Mouse (Mus musculus): ENCODE data around the gene Sox11. TPM values are rescaled to one million over a fixed set of nuclear protein-coding genes. Genes with fewer than 3 reads are reported as not detected.

Gene Sox11
- total RNA-seq, 2 experiments from 2014 or later: 4.0 to 5.7 TPM

GRCm38 (mm10) chr12:27336801-27337200 lies 5.6 kb downstream of the Sox11 start:
- no peak for DNase-seq

GRCm38 (mm10) chr12:27336336-27336735 lies 6.0 kb downstream of the Sox11 start:
- no peak for DNase-seq

DNA sequence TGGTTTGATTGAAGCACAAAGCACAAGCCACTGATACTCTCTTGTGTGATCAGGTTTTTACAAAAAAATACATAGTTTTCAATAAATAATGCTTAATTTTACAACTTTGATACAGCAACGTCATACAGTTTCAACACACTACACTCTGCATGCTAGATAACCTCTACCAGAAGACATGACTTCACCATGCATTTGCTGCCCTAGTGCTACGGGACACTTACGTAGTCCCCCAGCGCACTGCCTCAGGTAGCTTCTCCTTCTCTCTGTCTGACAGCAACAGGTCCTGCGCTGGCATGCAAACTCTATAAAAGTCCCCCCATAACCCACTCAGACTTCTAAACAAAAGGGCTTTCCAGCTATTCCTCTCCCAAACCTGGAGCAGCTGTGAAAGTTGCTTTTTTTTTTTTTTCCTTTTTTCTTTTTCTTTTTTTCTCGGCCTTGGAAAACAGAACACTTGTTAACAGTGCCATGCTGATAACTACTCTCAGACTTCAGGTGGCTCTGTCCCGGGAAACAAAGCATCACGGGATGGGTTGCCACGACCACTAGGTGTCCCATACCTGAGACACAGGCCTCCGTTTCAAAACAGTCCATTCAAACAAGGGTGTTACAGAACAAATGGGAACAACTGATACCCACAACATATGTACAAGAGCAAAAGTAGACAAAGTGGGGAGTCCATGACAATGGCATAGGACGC lies 6.9 kb downstream of the Sox11 start:
- DNase-seq: no peak

GRCm38 (mm10) chr12:27333590-27333989 lies 8.8 kb downstream of the Sox11 start:
- no peak for DNase-seq

DNA sequence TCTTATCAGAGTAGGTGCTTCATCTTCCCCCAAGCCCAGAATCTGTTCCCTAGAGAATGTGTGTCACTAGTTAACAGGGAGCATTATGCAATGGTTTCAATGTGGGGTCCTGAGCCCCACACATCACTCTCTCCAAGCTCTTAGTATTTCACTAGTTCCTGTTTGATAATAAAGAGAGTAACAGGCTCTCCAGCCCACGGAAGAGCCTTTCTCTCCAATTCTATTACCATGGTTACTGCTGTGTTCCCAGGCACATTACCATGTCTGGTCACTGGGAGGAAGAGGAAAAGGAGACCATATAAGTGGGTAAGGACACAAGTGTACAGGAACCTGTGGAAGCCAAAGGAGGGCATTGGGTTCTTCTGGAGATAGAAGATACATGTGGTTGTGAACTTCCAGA lies 19.0 kb downstream of the Sox11 start:
- DNase-seq: no peak

DNA sequence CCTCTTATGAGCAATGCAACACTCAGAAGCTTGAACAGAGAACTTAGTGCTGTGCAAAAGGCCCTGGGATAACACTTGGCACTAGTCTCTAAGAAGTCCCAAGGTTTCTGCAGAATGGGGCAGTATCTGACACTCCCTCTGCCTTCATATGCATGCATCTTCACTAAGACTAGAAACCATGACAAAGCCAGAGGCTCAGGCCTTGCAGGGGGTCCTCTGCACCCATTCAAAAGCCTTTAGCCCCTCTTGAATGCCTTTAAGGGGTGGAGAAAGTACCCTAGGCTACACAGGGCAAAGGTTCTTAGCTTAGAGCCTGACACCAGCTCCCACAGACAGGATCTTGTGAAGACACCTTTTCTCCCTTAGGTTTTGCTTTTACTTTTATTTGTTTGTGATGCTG lies 21.7 kb downstream of the Sox11 start:
- no peak for DNase-seq

- DNase-seq: no peak
Observed at GRCm38 (mm10) chr12:27312985-27313384, 29.4 kb downstream of the Sox11 start.

DNA sequence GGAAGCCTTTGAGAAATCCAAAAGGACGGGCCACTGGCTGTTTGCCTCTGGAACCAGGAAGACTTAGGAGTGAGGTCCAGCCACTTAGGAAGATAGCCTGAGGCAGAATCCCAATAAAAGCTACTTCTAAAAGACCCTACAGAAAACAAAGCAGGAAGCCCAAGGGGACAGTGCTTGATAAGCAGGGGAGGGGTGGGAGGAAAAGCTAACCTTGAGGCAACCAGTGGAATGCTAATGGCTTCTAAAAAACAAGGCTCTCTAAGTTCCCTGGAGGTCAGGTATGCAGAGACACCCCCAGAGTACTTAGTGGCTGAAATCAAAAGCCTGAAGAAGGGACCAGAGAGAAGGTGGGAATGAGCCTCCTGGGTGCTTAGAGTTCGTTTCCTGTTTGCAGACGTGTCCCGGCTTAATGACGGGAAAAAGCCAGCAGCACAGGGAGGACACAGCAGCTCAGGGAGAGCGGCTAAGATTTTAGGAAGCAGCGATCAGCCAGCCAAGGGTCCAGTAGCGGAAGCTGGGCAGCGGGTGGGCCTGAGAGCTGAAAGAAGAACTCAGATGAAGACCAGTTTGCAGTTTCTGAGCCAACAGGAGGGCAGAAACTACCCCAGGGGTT lies 30.4 kb downstream of the Sox11 start:
- no peak for DNase-seq

- no peak for DNase-seq
Observed at GRCm38 (mm10) chr12:27311316-27311832, 31.0 kb downstream of the Sox11 start.

- DNase-seq: no peak
Observed at GRCm38 (mm10) chr12:27310703-27311102, 31.7 kb downstream of the Sox11 start.

DNA sequence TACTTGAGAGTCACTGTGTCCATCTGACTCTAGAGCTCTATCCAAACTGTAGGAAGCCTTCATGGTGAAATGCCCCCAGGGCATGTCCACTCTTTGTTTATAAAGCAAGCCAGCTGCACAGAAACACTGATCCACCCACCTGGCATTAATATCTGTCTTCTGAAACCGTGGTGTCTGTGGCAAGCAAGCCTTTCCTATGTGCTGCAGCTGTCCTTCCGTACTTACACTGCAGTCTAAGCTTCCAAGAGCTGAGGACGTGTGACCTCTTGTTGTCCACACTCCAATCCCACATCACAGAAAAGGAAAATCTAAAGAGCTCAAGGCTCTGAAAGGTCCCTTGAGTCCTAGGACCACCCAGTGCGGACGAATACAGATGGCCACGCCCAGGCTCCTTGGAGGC lies 32.4 kb downstream of the Sox11 start:
- DNase-seq: no peak

GRCm38 (mm10) chr12:27304713-27305437 lies 37.5 kb downstream of the Sox11 start:
- no peak for DNase-seq

DNA sequence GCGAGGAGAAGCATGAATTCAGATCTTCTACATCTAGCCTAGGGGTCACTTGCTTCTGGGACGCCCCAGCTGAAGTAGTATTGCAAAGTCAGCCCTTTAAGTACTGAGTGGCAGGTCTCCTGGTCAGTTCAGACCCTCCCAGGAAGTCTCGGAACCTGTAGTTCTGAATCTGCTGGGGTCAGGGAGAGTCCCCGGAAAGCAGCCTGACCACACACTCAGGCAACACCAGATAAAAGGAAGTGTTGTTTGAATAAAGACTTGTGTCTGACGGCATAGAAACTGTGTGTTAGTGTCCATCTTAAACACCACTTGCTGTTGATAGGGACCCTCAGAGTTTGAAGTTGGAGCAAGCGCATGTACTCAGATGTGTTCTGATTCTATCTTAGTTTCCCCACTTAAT lies 39.2 kb downstream of the Sox11 start:
- no peak for DNase-seq

- DNase-seq: no peak
Observed at GRCm38 (mm10) chr12:27298721-27299120, 43.7 kb downstream of the Sox11 start.

DNA sequence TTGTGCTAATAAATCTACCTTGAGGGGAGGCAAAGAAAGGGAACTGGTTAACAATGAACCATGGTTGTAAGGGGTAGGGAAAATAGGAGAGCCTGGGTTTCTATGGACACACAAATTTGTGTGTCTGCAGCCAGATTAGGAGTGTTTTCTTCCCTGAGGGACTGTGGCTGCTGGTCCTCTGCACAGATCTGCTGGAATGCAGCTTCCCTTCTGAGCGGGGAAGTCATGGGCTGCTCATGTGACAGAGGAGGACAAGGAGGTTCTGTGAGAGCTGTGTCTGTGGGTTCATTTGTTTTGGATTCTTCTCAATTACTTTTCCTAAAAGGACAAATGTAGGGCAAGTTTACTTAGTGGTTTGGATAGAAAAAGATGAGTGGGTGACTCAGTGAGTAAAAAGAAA lies 48.2 kb downstream of the Sox11 start:
- no peak for DNase-seq

- no peak for DNase-seq
Observed at GRCm38 (mm10) chr12:27293736-27294135, 48.6 kb downstream of the Sox11 start.

DNA sequence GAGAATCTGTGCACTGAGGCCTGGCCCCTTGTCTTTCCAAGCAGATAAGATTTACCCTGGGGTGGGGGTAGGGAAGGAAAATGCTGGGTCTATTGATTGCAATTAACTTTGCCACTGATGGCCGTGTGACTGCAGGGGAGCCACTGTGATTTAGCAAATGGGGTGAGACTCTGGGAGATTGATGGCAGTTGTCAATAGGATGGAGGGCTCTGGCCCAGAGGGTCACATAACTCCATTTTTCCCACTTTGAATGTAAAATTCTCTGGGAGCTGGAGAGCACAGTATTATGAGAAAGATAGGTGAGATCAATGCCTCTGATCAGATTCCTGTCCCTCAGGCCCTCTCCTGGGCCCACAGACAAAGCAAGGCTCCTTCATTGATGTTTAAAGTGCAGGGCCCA lies 49.2 kb downstream of the Sox11 start:
- no peak for DNase-seq

All from gastrocnemius, postnatal 10 days (tissue).